Mouse (Mus musculus): ENCODE measurements at regions not wholly inside any gene's neighbourhood (a gene's known extent, or its start where the extent isn't known, plus 50 kb on each side); places are given as distances from the start of the nearest gene placed in this dataset.

DNA sequence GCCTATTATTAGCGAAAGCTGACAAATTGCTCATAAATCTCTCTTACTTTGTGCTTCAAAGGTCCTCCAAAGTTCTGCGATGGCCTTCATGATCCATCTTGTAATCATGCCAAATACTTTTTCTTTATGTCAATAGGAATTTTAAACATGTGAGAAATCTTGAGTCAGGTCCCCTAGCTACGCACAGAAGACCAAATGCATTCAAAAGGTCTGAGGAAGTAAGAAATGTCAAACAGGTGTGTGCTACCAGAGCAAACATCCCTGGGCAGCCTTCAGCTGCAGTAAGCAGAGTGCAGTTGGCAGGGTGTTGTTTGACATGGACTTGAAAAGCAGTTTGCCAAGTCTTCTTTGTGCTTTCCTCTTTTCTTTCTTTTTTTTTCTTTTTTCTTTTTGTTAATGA, 125.2 kb upstream of the Pkn2 start:
- no peak overlapping the region for H3K4me3 ChIP-seq (ENCODE audit: low read length)
- H3K9me3 ChIP-seq (ENCODE audit: control insufficient read depth, low read length), result no peaks in the 10 kb centered on the region
- no peaks in the 10 kb centered on the region for H3K36me3 ChIP-seq (ENCODE audit: control insufficient read depth, insufficient read depth, low read length)
- no peak overlapping the region for H3K4me2 ChIP-seq (ENCODE audit: low read depth, low read length)
- H3K27ac ChIP-seq (ENCODE audit: low read length), result no peak overlapping the region
- ATAC-seq, result no peak
- no peak overlapping the region for H3K9ac ChIP-seq (ENCODE audit: low read depth, low read length)
- H3K4me1 ChIP-seq (ENCODE audit: control insufficient read depth, insufficient read depth, low read length), result no peaks in the 10 kb centered on the region
- WGBS, result 70% methylated on average over 3 of the region's 3 CpGs
- no peaks in the 10 kb centered on the region for H3K27me3 ChIP-seq (replicated peaks; ENCODE audit: control insufficient read depth, insufficient read depth, low read length)

DNA sequence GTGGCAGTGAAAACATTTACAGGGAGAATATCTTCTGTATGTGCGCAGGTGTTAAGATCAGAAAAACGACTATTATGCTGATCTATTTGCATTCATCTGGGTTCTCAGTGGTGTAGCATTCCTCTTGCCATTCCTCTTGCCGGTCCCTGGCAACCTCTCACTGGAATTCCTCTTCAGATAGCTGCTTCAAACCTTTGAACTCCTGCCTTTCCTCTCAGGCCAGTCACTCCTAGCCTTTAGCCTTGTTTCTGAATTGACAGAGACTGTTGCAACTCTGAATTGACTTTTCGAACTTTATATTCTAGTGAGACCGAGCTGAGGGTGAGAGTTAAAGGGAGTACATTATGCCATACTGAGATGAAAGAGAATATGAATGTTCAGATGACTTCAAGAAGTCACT, 120.1 kb upstream of the Pkn2 start:
- ATAC-seq, result no peak
- no peak overlapping the region for H3K9ac ChIP-seq (ENCODE audit: low read depth, low read length)
- no peaks in the 10 kb centered on the region for H3K9me3 ChIP-seq (ENCODE audit: control insufficient read depth, low read length)
- no peaks in the 10 kb centered on the region for H3K27me3 ChIP-seq (replicated peaks; ENCODE audit: control insufficient read depth, insufficient read depth, low read length)
- H3K4me3 ChIP-seq (ENCODE audit: low read length), result no peak overlapping the region
- H3K4me1 ChIP-seq (ENCODE audit: control insufficient read depth, insufficient read depth, low read length), result no peaks in the 10 kb centered on the region
- 69% methylated on average over 5 of the region's 5 CpGs for WGBS
- H3K36me3 ChIP-seq (ENCODE audit: control insufficient read depth, insufficient read depth, low read length), result no peaks in the 10 kb centered on the region
- H3K27ac ChIP-seq (ENCODE audit: low read length), result no peak overlapping the region
- no peak overlapping the region for H3K4me2 ChIP-seq (ENCODE audit: low read depth, low read length)

DNA sequence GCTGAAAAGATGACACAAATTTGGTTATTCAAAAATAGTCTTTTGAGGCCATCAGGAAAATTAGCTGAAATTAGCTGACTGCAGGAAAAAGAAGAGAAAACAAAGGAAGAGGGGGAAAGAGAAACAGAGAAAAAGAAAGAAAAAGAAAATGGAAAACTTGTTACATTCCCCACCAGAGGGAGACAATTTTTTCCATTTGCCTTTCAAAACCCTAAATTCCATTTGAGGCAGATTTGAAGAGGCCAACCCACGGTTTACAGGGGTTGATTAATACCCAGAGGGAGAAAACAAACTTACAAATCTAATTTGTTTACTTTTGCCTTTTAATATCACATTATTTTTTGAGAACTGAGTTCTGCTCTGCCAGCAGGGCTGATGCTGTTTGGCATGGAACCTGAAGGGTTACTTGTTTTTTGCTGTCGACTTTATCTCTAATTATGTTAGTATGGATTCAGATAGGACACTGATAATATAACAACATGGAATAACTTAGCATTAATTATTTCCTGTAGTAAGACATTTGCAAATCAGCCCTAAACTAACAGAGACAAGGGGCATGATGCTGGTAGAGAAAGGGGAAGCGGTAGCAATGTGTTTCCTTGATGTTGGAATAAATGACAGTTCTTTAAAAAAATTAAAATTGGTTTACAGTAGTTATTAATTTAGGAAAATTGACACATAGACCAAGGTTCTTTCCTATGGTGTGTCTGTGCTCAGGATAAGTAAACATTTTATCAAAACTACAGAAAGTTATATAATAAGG, 114.4 kb upstream of the Pkn2 start:
- Histone ChIP-seq H3K9ac (ENCODE audit: low read depth, low read length) (no peak overlapping the region), H3K4me1 (ENCODE audit: control insufficient read depth, insufficient read depth, low read length) (no peaks in the 10 kb centered on the region), H3K27me3 (replicated peaks; ENCODE audit: control insufficient read depth, insufficient read depth, low read length) (no peaks in the 10 kb centered on the region), H3K36me3 (ENCODE audit: control insufficient read depth, insufficient read depth, low read length) (no peaks in the 10 kb centered on the region), H3K4me3 (ENCODE audit: low read length) (no peak overlapping the region), H3K4me2 (ENCODE audit: low read depth, low read length) (no peak overlapping the region), H3K9me3 (ENCODE audit: control insufficient read depth, low read length) (no peaks in the 10 kb centered on the region), H3K27ac (ENCODE audit: low read length) (no peak overlapping the region)
- ATAC-seq, result no peak
- 60% methylated on average over 3 of the region's 3 CpGs for WGBS

DNA sequence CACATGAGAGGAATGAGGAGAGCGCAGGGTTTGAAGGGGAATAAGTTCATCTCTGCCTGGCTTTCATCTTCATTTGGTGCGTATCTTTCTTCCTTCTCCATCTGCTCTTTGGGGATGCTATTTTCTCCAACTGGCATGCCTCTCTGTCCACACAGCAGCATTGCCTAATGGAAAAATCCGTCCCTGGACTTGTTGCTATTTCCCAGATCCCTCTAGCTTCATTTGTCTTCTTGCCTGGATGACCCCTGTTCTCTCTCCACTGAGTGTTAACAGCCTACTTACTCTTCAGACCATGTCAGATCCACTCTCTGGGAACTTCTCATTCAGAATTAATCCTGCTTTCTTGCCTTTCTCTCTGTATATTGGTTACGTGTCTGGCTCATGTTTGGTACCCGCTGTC, 102.7 kb upstream of the Pkn2 start:
- H3K27me3 ChIP-seq (replicated peaks; ENCODE audit: control insufficient read depth, insufficient read depth, low read length), result no peaks in the 10 kb centered on the region
- no peaks in the 10 kb centered on the region for H3K4me1 ChIP-seq (ENCODE audit: control insufficient read depth, insufficient read depth, low read length)
- H3K4me2 ChIP-seq (ENCODE audit: low read depth, low read length), result no peak overlapping the region
- no peak overlapping the region for H3K9ac ChIP-seq (ENCODE audit: low read depth, low read length)
- ATAC-seq, result no peak
- no peaks in the 10 kb centered on the region for H3K36me3 ChIP-seq (ENCODE audit: control insufficient read depth, insufficient read depth, low read length)
- no peak overlapping the region for H3K27ac ChIP-seq (ENCODE audit: low read length)
- H3K9me3 ChIP-seq (ENCODE audit: control insufficient read depth, low read length), result no peaks in the 10 kb centered on the region
- 64% methylated on average over 5 of the region's 5 CpGs for WGBS
- H3K4me3 ChIP-seq (ENCODE audit: low read length), result no peak overlapping the region

DNA sequence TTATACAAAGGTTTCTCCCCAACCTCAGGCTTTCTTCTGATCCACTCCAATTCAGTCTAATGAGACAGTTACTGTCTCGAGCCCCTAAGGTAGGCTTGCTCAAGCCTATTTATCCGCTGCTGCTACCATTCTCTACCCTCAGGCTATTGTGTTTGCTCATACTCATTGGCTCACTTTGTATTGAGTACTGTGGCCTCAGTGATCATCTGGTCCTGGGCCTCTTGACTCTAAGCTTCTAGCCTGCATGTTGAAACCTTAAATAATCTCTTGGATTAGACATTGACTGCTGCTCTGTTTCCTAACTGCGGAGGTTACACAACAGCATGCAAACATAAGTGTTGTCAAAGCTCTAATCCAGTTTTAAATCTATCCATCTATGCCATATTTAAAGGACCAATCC, 99.4 kb upstream of the Pkn2 start:
- H3K4me1 ChIP-seq (ENCODE audit: control insufficient read depth, insufficient read depth, low read length), result no peaks in the 10 kb centered on the region
- no peak overlapping the region for H3K4me3 ChIP-seq (ENCODE audit: low read length)
- H3K27ac ChIP-seq (ENCODE audit: low read length), result no peak overlapping the region
- no peak overlapping the region for H3K9ac ChIP-seq (ENCODE audit: low read depth, low read length)
- WGBS, result 87% methylated on average over 3 of the region's 3 CpGs
- no peaks in the 10 kb centered on the region for H3K9me3 ChIP-seq (ENCODE audit: control insufficient read depth, low read length)
- ATAC-seq, result no peak
- H3K27me3 ChIP-seq (replicated peaks; ENCODE audit: control insufficient read depth, insufficient read depth, low read length), result no peaks in the 10 kb centered on the region
- no peaks in the 10 kb centered on the region for H3K36me3 ChIP-seq (ENCODE audit: control insufficient read depth, insufficient read depth, low read length)
- no peak overlapping the region for H3K4me2 ChIP-seq (ENCODE audit: low read depth, low read length)

DNA sequence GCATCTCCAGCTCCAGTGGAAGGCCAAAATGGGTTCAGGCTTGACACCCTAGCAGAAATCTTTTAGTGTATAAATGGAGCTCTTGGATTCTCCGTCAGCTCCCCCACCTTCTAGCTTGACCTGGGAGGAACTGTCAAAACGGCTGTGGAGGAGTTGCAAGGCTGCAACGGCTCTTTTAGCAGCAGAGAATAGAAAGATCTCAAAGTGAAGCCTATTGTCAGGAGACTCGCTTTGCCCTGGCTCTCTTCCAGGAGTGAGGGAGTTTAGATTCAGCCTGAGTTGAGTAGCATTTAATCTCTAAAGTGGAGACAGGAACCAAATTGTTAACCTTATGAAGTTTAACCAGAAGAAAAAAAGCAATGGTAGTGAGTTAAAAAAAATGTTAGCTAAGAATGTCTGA, 97.4 kb upstream of the Pkn2 start:
- Histone ChIP-seq H3K36me3 (ENCODE audit: control insufficient read depth, insufficient read depth, low read length) (no peaks in the 10 kb centered on the region), H3K4me1 (ENCODE audit: control insufficient read depth, insufficient read depth, low read length) (no peaks in the 10 kb centered on the region), H3K27ac (ENCODE audit: low read length) (no peak overlapping the region), H3K9me3 (ENCODE audit: control insufficient read depth, low read length) (no peaks in the 10 kb centered on the region), H3K27me3 (replicated peaks; ENCODE audit: control insufficient read depth, insufficient read depth, low read length) (no peaks in the 10 kb centered on the region), H3K9ac (ENCODE audit: low read depth, low read length) (no peak overlapping the region), H3K4me3 (ENCODE audit: low read length) (no peak overlapping the region), H3K4me2 (ENCODE audit: low read depth, low read length) (no peak overlapping the region)
- no peak for ATAC-seq
- WGBS, result 33% methylated on average over 4 of the region's 4 CpGs

DNA sequence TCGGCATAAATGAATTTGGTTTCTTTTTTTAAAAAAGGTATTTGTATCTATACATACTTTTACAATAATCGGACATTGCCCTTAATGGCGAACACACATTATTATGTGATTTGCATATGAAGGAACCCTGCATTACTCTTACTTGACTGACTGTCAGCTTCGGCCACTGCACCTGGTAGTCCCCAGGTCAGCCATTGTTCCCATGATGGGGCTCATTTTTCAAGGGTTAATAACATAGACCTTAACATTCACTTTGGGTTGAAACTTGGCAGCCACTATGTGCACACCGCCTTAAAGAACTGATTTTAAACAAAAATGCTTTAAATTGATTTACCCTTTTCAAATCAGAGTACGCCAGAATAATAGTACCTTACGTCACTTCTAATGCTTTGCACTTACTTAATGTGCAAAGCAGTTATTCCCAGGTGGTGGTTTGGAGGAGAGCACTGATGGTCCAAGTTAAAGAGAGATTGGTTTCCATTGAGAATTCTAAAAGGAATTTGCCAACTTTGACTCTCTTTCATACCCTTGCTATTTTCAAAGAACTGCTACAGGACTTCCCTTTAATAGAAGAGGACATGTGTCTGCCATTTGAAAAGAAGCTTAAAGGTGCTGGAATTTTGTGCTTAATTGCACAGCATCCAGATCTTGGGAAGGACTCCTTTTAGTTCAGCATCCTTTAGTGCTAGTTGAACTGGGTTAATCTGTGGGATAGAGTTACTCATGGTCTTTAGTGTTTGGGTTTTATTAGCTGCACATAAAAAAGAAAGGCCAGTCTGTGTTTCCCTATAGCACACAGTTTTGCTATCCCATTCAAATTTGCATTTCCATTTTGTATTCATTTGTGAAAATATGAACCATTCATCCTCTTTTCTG, 95.0 kb upstream of the Pkn2 start:
- no peaks in the 10 kb centered on the region for H3K36me3 ChIP-seq (ENCODE audit: control insufficient read depth, insufficient read depth, low read length)
- no peaks in the 10 kb centered on the region for H3K4me1 ChIP-seq (ENCODE audit: control insufficient read depth, insufficient read depth, low read length)
- H3K27ac ChIP-seq (ENCODE audit: low read length), result no peak overlapping the region
- no peak overlapping the region for H3K9ac ChIP-seq (ENCODE audit: low read depth, low read length)
- H3K4me3 ChIP-seq (ENCODE audit: low read length), result no peak overlapping the region
- H3K9me3 ChIP-seq (ENCODE audit: control insufficient read depth, low read length), result no peaks in the 10 kb centered on the region
- H3K27me3 ChIP-seq (replicated peaks; ENCODE audit: control insufficient read depth, insufficient read depth, low read length), result no peaks in the 10 kb centered on the region
- 87% methylated on average over 7 of the region's 7 CpGs for WGBS
- no peak overlapping the region for H3K4me2 ChIP-seq (ENCODE audit: low read depth, low read length)
- no peak for ATAC-seq

DNA sequence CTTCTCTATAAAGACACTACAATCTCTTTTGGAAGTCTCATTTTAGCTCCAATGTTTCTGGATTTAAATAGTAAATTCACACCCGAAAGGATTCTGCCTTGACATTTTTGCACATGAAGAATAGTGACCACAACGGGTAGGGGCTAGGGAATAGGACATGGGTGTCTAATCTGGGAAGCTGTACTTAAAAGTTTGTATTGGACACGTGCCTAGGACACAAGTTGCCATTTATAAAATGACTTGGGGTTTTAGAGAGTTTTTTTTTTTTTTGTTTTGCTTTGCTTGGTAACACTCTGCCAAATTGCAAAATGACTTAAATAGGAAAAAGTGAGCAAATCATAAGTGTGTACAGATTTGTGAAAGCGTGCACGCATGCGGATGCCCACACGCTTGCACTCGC, 93.8 kb upstream of the Pkn2 start:
- WGBS, result 84% methylated on average over 8 of the region's 8 CpGs
- no peak overlapping the region for H3K4me2 ChIP-seq (ENCODE audit: low read depth, low read length)
- no peak for ATAC-seq

DNA sequence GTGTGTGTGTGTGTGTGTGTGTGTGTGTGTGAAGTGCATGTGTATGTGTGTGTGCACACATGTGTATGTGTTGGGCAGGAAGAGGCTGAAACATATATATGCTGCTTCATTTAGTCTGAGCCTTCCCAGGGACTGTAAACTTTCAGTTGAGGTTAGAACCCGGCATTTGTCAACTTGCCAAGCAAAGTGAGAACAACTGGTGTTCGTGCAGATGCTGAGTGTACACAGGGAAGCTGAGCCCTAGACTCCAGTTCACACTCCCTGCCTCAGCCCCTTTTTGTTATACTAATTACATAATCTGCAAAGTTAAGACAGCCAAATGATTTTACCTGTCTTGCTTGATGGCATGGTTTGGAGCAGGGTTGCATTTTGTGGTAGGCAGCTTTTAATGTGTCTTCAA, 87.7 kb upstream of the Pkn2 start:
- Histone ChIP-seq H3K27ac (ENCODE audit: low read length) (no peak overlapping the region), H3K9me3 (ENCODE audit: control insufficient read depth, low read length) (no peaks in the 10 kb centered on the region), H3K27me3 (replicated peaks; ENCODE audit: control insufficient read depth, insufficient read depth, low read length) (no peaks in the 10 kb centered on the region), H3K4me1 (ENCODE audit: control insufficient read depth, insufficient read depth, low read length) (no peaks in the 10 kb centered on the region), H3K4me3 (ENCODE audit: low read length) (no peak overlapping the region), H3K36me3 (ENCODE audit: control insufficient read depth, insufficient read depth, low read length) (no peaks in the 10 kb centered on the region), H3K4me2 (ENCODE audit: low read depth, low read length) (no peak overlapping the region), H3K9ac (ENCODE audit: low read depth, low read length) (no peak overlapping the region)
- WGBS, result 48% methylated on average over 2 of the region's 2 CpGs
- ATAC-seq, result no peak

More for the DNA sequence above, 93.8 kb upstream of the Pkn2 start:
- H3K27me3 ChIP-seq (replicated peaks; ENCODE audit: control insufficient read depth, insufficient read depth, low read length), result no peaks in the 10 kb centered on the region
- H3K27ac ChIP-seq (ENCODE audit: low read length), result no peak overlapping the region
- H3K4me3 ChIP-seq (ENCODE audit: low read length), result no peak overlapping the region
- H3K36me3 ChIP-seq (ENCODE audit: control insufficient read depth, insufficient read depth, low read length), result no peaks in the 10 kb centered on the region
- no peak overlapping the region for H3K9ac ChIP-seq (ENCODE audit: low read depth, low read length)
- H3K4me1 ChIP-seq (ENCODE audit: control insufficient read depth, insufficient read depth, low read length), result no peaks in the 10 kb centered on the region
- H3K9me3 ChIP-seq (ENCODE audit: control insufficient read depth, low read length), result no peaks in the 10 kb centered on the region

Data from intestine, embryonic 16.5 days (tissue).